Mouse (Mus musculus): ENCODE measurements around the gene Emc6.

DNA sequence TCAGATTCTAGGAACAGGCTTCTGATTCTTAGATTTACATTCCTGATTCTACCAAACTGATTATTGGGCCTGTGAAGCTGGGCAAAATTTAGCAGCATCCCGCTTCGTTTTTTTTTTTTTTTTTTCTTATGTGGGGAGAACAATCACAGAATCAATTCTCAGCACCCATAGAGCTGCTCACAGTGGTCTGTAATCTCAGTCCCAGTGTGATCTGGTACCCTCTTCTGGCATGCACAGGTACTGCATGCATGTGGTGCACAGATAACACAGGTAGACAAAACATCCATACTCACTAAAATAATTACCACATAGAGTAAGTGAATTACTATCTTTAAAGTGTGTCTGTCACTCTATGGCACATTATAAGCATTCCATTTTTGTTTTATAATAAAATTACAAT is 30.8 kb upstream of the Emc6 start:
- no peak for TF ChIP-seq POLR2A (IDR thresholded peaks at IDR 0.05; ENCODE audit: control insufficient read depth, low read depth, low read length)
- no peak for TF ChIP-seq CTCF (IDR thresholded peaks at IDR 0.05; ENCODE audit: control insufficient read depth, insufficient read depth, insufficient replicate concordance, low read depth, low read length)
